9 mouse cellular contexts compared by ENCODE assay signal in the genomic region with DNA sequence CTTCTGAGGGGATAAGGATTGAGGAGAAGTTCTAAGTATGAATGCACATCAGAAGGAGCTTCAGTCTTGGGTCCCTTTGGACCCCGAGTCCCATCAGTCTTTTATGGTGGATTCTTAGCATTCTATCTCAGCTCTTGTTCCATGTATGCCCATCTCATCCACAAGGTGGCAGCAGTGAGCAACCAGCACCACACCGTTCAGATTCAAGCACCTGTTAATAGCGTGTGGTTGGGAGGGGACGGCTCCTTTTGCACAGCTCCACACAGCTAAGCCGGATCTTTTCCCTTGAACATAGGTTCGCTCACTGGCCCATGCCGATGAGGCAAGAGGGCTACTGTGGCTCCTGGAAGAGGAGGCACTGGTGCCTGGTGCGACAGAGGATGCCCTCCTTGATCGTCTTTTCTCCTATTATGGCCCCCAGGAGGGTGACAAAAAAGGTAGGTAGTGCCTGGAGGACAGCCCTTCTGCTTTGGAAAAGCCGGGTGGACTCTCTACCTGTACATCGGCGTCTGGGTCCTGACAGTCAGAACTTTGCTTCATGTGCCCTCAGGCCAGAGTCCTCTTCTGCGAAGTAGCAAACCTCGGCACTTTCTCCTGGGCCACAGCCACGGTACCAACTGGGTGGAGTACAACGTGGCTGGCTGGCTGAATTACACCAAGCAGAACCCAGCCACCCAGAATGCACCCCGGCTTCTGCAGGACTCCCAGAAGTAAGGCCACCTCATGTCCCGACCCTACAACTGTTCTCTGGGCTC. TPM values are rescaled to one million over a fixed set of nuclear protein-coding genes. Genes with fewer than 3 reads are reported as not detected.
DNase-seq lines count a peak whose midpoint lies in the region; ATAC-seq and TF ChIP-seq lines count a peak whose summit lies in the region.
"Had no signal": no experiment of that assay in that cellular context is flagged by ENCODE, and none has a peak within 500 bp of the region (broad histone marks: within the 10 kb centered on the region; RNA-seq: fewer than 3 reads in every experiment).

No protein-coding gene starts in this region.

- no peaks in the 10 kb centered on the region for H3K27me3 ChIP-seq in kidney, embryonic 14.5 days (ENCODE audit: control insufficient read depth, insufficient read depth, low read length)
- H3K27me3 ChIP-seq in liver, embryonic 11.5 days (replicated peaks; ENCODE audit: control insufficient read depth, insufficient read depth, low read length) = no peaks in the 10 kb centered on the region
- H3K27me3 ChIP-seq in neural tube, embryonic 11.5 days (ENCODE audit: control insufficient read depth, insufficient read depth, low read length) = 0 out of 2 replicates have a peak, but pooled peaks cover 6% of the 10 kb centered on the region
- H3K27me3 ChIP-seq in stomach, postnatal 0 days (ENCODE audit: control insufficient read depth, insufficient read depth, low read length) = no peaks in the 10 kb centered on the region
- H3K27me3 ChIP-seq: embryonic facial prominence, embryonic 15.5 days had no signal

- no peaks in the 10 kb centered on the region for H3K9me3 ChIP-seq in kidney, embryonic 14.5 days (ENCODE audit: control insufficient read depth, low read length)
- no peaks in the 10 kb centered on the region for H3K9me3 ChIP-seq in liver, embryonic 11.5 days (ENCODE audit: control insufficient read depth, low read length)
- no peaks in the 10 kb centered on the region for H3K9me3 ChIP-seq in neural tube, embryonic 11.5 days (ENCODE audit: control insufficient read depth, low read length)
- H3K9me3 ChIP-seq in stomach, postnatal 0 days (ENCODE audit: control insufficient read depth, low read length) = no peaks in the 10 kb centered on the region
- H3K9me3 ChIP-seq: embryonic facial prominence, embryonic 15.5 days had no signal

- 58% methylated on average over 18 of the region's 18 CpGs for WGBS in kidney, embryonic 14.5 days
- WGBS in liver, embryonic 11.5 days = 65% methylated on average over 18 of the region's 18 CpGs
- 58% methylated on average over 18 of the region's 18 CpGs for WGBS in neural tube, embryonic 11.5 days
- WGBS in stomach, postnatal 0 days = 56% methylated on average over 18 of the region's 18 CpGs

- H3K4me1 ChIP-seq in kidney, embryonic 14.5 days (ENCODE audit: control insufficient read depth, insufficient read depth, low read length) = no peaks in the 10 kb centered on the region
- H3K4me1 ChIP-seq in liver, embryonic 11.5 days (replicated peaks; ENCODE audit: control insufficient read depth, insufficient read depth, low read length) = no peaks in the 10 kb centered on the region
- peaks cover 4% of the 10 kb centered on the region; the same call in 1 of the 2 replicates for H3K4me1 ChIP-seq in neural tube, embryonic 11.5 days (ENCODE audit: control insufficient read depth, insufficient read depth, low read length)
- no peaks in the 10 kb centered on the region for H3K4me1 ChIP-seq in stomach, postnatal 0 days (replicated peaks; ENCODE audit: control insufficient read depth, insufficient read depth)

- H3K4me2 ChIP-seq in kidney, embryonic 14.5 days (replicated peaks; ENCODE audit: low read depth, low read length) = no peak overlapping the region
- H3K4me2 ChIP-seq in liver, embryonic 11.5 days = no peak overlapping the region
- no peak overlapping the region for H3K4me2 ChIP-seq in neural tube, embryonic 11.5 days (ENCODE audit: low read depth)
- H3K4me2 ChIP-seq in stomach, postnatal 0 days (replicated peaks; ENCODE audit: low read depth) = no peak overlapping the region
- H3K4me2 ChIP-seq: embryonic facial prominence, embryonic 15.5 days had no signal

- H3K27ac ChIP-seq in kidney, embryonic 14.5 days (ENCODE audit: low read depth, low read length) = no peak overlapping the region
- H3K27ac ChIP-seq in liver, embryonic 11.5 days (ENCODE audit: low read depth, low read length) = no peak overlapping the region
- H3K27ac ChIP-seq in neural tube, embryonic 11.5 days (ENCODE audit: low read depth, low read length) = no peak overlapping the region
- no peak overlapping the region for H3K27ac ChIP-seq in stomach, postnatal 0 days (replicated peaks)
- H3K27ac ChIP-seq: embryonic facial prominence, embryonic 15.5 days had no signal

- DNase-seq in urinary bladder, adult 2 months (ENCODE audit: low spot score) = peak; percentile 52
- no peak for DNase-seq in urinary bladder, adult 18-20 months (ENCODE audit: low spot score in 2 of 2)
- DNase-seq in cerebellum, postnatal 10 days = peak; percentile 92 to 93
- peak; percentile 52 to 55 for DNase-seq in gastrocnemius, adult 8-10 months (ENCODE audit: low spot score in 2 of 2)
- no peak for DNase-seq in liver, embryonic 11.5 days (ENCODE audit: low spot score)
- peak; percentile 82 for DNase-seq in neural tube, embryonic 11.5 days (ENCODE audit: low spot score)
- DNase-seq in stomach, postnatal 0 days (ENCODE audit: low spot score) = peak; percentile 80

- peak; percentile 50; the same call in 1 of the 2 replicates for ATAC-seq in kidney, embryonic 14.5 days (ENCODE audit: low FRiP score, low TSS enrichment)
- peak; percentile 29; the same call in 1 of the 2 replicates for ATAC-seq in liver, embryonic 11.5 days (replicated peaks; ENCODE audit: low FRiP score)
- ATAC-seq in neural tube, embryonic 11.5 days (ENCODE audit: insufficient read depth, low FRiP score, low TSS enrichment) = no peak
- ATAC-seq in stomach, postnatal 0 days (ENCODE audit: low FRiP score, low TSS enrichment) = peak; percentile 41; the same call in 1 of the 2 replicates

- no peak for TF ChIP-seq EP300 in stomach, postnatal 0 days (optimal IDR thresholded peaks at IDR 0.05)

- H3K4me3 ChIP-seq in kidney, embryonic 14.5 days (ENCODE audit: low read length) = no peak overlapping the region
- H3K4me3 ChIP-seq in liver, embryonic 11.5 days (ENCODE audit: low read depth, low read length) = no peak overlapping the region
- no peak overlapping the region for H3K4me3 ChIP-seq in neural tube, embryonic 11.5 days (ENCODE audit: low read depth, low read length)
- no peak overlapping the region for H3K4me3 ChIP-seq in stomach, postnatal 0 days (ENCODE audit: low read depth, low read length)
- H3K4me3 ChIP-seq: embryonic facial prominence, embryonic 15.5 days had no signal

- no peak overlapping the region for H3K9ac ChIP-seq in kidney, embryonic 14.5 days (ENCODE audit: low read depth, low read length)
- no peak overlapping the region for H3K9ac ChIP-seq in liver, embryonic 11.5 days (ENCODE audit: low read depth, low read length)
- no peak overlapping the region for H3K9ac ChIP-seq in neural tube, embryonic 11.5 days (ENCODE audit: low read length)
- no peak overlapping the region for H3K9ac ChIP-seq in stomach, postnatal 0 days (ENCODE audit: low read length)
- H3K9ac ChIP-seq: embryonic facial prominence, embryonic 15.5 days had no signal

- peak; percentile 98 for TF ChIP-seq CTCF in stomach, postnatal 0 days (IDR thresholded peaks at IDR 0.05; ENCODE audit: low read depth)

- peaks cover 32% of the 10 kb centered on the region for H3K36me3 ChIP-seq in kidney, embryonic 14.5 days (ENCODE audit: control insufficient read depth, insufficient read depth, low read length)
- H3K36me3 ChIP-seq in liver, embryonic 11.5 days (ENCODE audit: control insufficient read depth, insufficient read depth, low read length) = peaks cover 34% of the 10 kb centered on the region
- peaks cover 8% of the 10 kb centered on the region for H3K36me3 ChIP-seq in neural tube, embryonic 11.5 days (ENCODE audit: control insufficient read depth, insufficient read depth, low read length)
- peaks cover 20% of the 10 kb centered on the region for H3K36me3 ChIP-seq in stomach, postnatal 0 days (ENCODE audit: control insufficient read depth, insufficient read depth, low read length)

RNA-seq across cellular contexts. Expression of gene Gm10277, which starts 39.9 kb away (rescaled TPM):
- not detected in 2 replicates for polyA plus RNA-seq in urinary bladder, adult 2 months (2012; rRNA removed)
- total RNA-seq in gastrocnemius, adult 8-10 months (2022) = not detected
- polyA plus RNA-seq in kidney, embryonic 14.5 days (2014; fragmentation: Nextera tagmentation; extraction: Ambion mirVana) = 0.92 and 1.4 TPM in 2 replicates
- polyA plus RNA-seq in liver, embryonic 11.5 days (2014; fragmentation: Nextera tagmentation; extraction: Ambion mirVana) = 1.5 and 2.0 TPM in 2 replicates
- 0.68 and 0.93 TPM in 2 replicates for polyA plus RNA-seq in neural tube, embryonic 11.5 days (2014; fragmentation: Nextera tagmentation; extraction: Ambion mirVana)
- 0.40 TPM in 2 replicates for polyA plus RNA-seq in stomach, postnatal 0 days (2015; fragmentation: Nextera tagmentation; extraction: Ambion mirVana)

Comparison
In these comparisons a context has a peak if more than half of its experiments do, and no peak if none do; other contexts are left out.
1. DNase-seq: peak in urinary bladder, adult 2 months (single experiment), cerebellum, postnatal 10 days (2 of 2), gastrocnemius, adult 8-10 months (2 of 2), neural tube, embryonic 11.5 days (single experiment) and stomach, postnatal 0 days (single experiment); none in urinary bladder, adult 18-20 months (0 of 2) and liver, embryonic 11.5 days (single experiment).